Mouse (Mus musculus) forebrain, postnatal 0 days (tissue): Measurements from ENCODE around the gene Rab27a. TPM values are rescaled to one million over a fixed set of nuclear protein-coding genes. Genes with fewer than 3 reads are reported as not detected.
"Not testable (repeated sequence)": the region's sequence is repeated elsewhere in the genome, so short reads cannot be mapped to it uniquely, and the experiment has no call there.

ENCODE experiments used
- ATAC-seq: fragments of 200-750 bp; cut with Nextera tagmentation; 2 replicates; pipeline ENCODE4 v1.8.0; 2017; ENCODE audit warnings: mild to moderate bottlenecking, moderate library complexity
- DNase-seq: peaks from one replicate; pipeline ENCODE4 v3.0.0-alpha.2; 2015
- H3K27ac ChIP-seq: fragments of 300-500 bp; sonication (generic); 2 replicates; pipeline ENCODE4 v1.5.1; 2014; ENCODE audit warnings: low read depth, mild to moderate bottlenecking, antibody characterized with exemption, low read length, moderate library complexity, mixed read lengths
- H3K27me3 ChIP-seq: fragments of 300-500 bp; sonication (generic); 2 replicates; pipeline ENCODE4 v1.6.1; 2014; ENCODE audit warnings: mild to moderate bottlenecking, low read length, mixed read lengths; ENCODE audit not compliant: insufficient read depth
- H3K36me3 ChIP-seq: fragments of 300-500 bp; sonication (generic); 2 replicates; pipeline ENCODE4 v1.6.1; 2014; ENCODE audit warnings: mild to moderate bottlenecking, moderate library complexity; ENCODE audit not compliant: insufficient read depth
- H3K4me1 ChIP-seq: fragments of 300-500 bp; sonication (generic); 2 replicates; pipeline ENCODE4 v1.6.1; 2014; ENCODE audit warnings: antibody characterized with exemption; ENCODE audit not compliant: insufficient read depth
- H3K4me2 ChIP-seq: fragments of 300-500 bp; sonication (generic); 2 replicates; pipeline ENCODE4 v1.6.1; 2014; ENCODE audit warnings: low read depth, mild to moderate bottlenecking, moderate library complexity
- H3K4me3 ChIP-seq: fragments of 300-500 bp; sonication (generic); 2 replicates; pipeline ENCODE4 v1.5.1; 2014; ENCODE audit warnings: low read depth, low read length, mixed read lengths
- H3K9ac ChIP-seq: fragments of 300-500 bp; sonication (generic); 2 replicates; pipeline ENCODE4 v1.6.1; 2014; ENCODE audit warnings: mild to moderate bottlenecking
- H3K9me3 ChIP-seq: fragments of 300-500 bp; sonication (generic); 2 replicates; pipeline ENCODE4 v1.6.1; 2016; ENCODE audit warnings: low read length
- CTCF ChIP-seq: sonication (generic); IDR thresholded peaks from 2 replicates; pipeline ENCODE4 v1.5.1; 2016; ENCODE audit warnings: antibody characterized with exemption, control low read depth, low read depth
- WGBS: fragments of 180-500 bp; shearing (Covaris S2); extraction: QIAGEN DNeasy Blood & Tissue Kit; methylation state at CpG from one replicate; pipeline ENCODE4 v1.1.7; 2014; 5-methylcytosine and 5-hydroxymethylcytosine counted together
- polyA plus RNA-seq: library from polyadenylated mRNA; unstranded; fragments of >200 nt; fragmentation: Nextera tagmentation; extraction: Ambion mirVana; gene quantifications from 2 replicates; pipeline ENCODE4 v1.2.1, GENCODE M21; 2015
- total RNA-seq: library from RNA; depleted of rRNA; stranded (reverse); fragments of >200 nt; gene quantifications from 2 replicates; pipeline ENCODE4 v1.2.3, GENCODE M21; 2014

Gene Rab27a
- total and polyA plus RNA-seq, 2 experiments from 2014 or later: 2.3 to 5.6 TPM

DNA sequence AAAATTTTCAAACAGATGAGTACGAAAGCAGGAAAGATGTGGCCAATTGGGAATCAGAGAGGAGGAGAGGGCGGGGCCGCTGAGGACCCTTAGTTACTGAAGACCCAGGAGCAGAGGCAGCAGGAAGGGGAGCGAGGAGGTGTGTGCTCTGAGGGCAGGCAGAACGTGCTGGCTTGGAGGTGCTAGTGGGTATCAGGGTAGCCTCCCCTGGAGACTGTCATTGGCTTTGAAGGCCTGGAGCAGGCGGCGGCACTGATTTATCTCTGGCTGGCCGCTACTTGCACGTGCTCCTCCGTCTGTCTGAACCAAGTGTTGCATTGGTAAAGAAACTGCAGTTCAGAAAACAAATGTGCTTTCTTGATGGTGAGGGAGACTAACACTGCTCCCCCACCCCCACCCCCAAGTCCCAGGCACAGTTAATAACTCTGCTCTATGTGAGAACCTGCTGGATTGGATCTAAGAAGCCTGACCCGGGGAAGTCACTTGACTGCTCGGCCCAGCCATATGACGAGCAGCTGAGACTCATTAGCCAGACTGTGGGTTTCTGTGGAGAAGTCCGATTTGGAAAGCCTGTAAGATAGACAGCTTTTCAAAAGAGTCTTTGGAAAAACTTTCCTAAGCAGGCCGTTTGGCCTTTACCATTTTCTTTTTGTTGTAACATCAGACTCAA is 19.1 kb downstream of the Rab27a start:
- Histone ChIP-seq H3K27ac (no peak overlapping the region), H3K36me3 (no peaks in the 10 kb centered on the region), H3K4me2 (no peak overlapping the region), H3K27me3 (no peaks in the 10 kb centered on the region), H3K9ac (no peak overlapping the region), H3K9me3 (no peaks in the 10 kb centered on the region), H3K4me3 (no peak overlapping the region), H3K4me1 (no peaks in the 10 kb centered on the region)
- 33% methylated on average over 15 of the region's 15 CpGs for WGBS
- TF ChIP-seq CTCF: no peak
- peak; percentile 61 for ATAC-seq
- no peak for DNase-seq

- peak; percentile 74 for ATAC-seq
These were observed 22.4 kb downstream of the Rab27a start for GRCm38 (mm10) chr9:73067086-73067485.

DNA sequence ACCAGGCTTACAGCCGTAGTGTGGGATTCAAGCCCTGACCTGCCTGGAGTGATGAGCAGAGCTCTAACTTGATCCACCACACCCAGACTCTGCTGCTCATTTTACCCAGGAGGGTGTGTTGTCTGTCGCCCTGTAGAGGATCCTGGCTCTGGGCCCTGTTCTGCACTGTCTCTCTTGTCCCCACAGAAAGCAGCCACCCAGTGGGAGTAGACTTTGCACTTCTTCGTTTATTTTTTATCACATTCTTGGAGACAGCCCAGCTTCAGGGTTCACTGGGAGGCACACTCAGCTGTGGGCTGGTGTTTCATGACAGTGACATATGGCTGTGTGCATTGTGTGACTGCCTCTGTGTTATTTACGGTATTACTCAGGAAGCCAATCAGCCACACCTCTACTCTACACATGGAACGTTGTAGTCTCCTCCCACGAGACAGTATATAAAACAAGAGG is 23.6 kb downstream of the Rab27a start:
- Histone ChIP-seq H3K4me1 (no peaks in the 10 kb centered on the region), H3K27ac (no peak overlapping the region), H3K4me3 (no peak overlapping the region), H3K27me3 (no peaks in the 10 kb centered on the region), H3K4me2 (no peak overlapping the region), H3K36me3 (no peaks in the 10 kb centered on the region), H3K9ac (no peak overlapping the region), H3K9me3 (no peaks in the 10 kb centered on the region)
- ATAC-seq (no peak), DNase-seq (no peak)
- no peak for TF ChIP-seq CTCF
- WGBS: 71% methylated on average over 6 of the region's 6 CpGs

More at GRCm38 (mm10) chr9:73067086-73067485, 22.4 kb downstream of the Rab27a start:
- H3K9ac ChIP-seq: no peak overlapping the region
- no peak overlapping the region for H3K27ac ChIP-seq
- no peaks in the 10 kb centered on the region for H3K4me1 ChIP-seq
- no peaks in the 10 kb centered on the region for H3K36me3 ChIP-seq
- H3K9me3 ChIP-seq: no peaks in the 10 kb centered on the region
- H3K4me2 ChIP-seq: no peak overlapping the region
- DNase-seq: no peak
- no peak overlapping the region for H3K4me3 ChIP-seq
- WGBS: 43% methylated on average over 10 of the region's 10 CpGs
- TF ChIP-seq CTCF: no peak
- H3K27me3 ChIP-seq: no peaks in the 10 kb centered on the region

- no peaks in the 10 kb centered on the region for H3K27me3 ChIP-seq
- no peak for DNase-seq
- WGBS: 91% methylated on average over 6 of the region's 6 CpGs
- no peak overlapping the region for H3K9ac ChIP-seq
- H3K4me2 ChIP-seq: no peak overlapping the region
- no peak overlapping the region for H3K4me3 ChIP-seq
- H3K36me3 ChIP-seq: no peaks in the 10 kb centered on the region
- no peak for ATAC-seq
- H3K9me3 ChIP-seq: no peaks in the 10 kb centered on the region
- no peak for TF ChIP-seq CTCF
- no peaks in the 10 kb centered on the region for H3K4me1 ChIP-seq
- H3K27ac ChIP-seq: no peak overlapping the region
These were observed 24.0 kb downstream of the Rab27a start for GRCm38 (mm10) chr9:73068688-73069087.

- H3K4me2 ChIP-seq: no peak overlapping the region
- H3K9me3 ChIP-seq: no peaks in the 10 kb centered on the region
- DNase-seq (no peak), ATAC-seq (no peak)
- no peak overlapping the region for H3K27ac ChIP-seq
- TF ChIP-seq CTCF: no peak
- H3K36me3 ChIP-seq: no peaks in the 10 kb centered on the region
- no peaks in the 10 kb centered on the region for H3K4me1 ChIP-seq
- no peak overlapping the region for H3K9ac ChIP-seq
- no peaks in the 10 kb centered on the region for H3K27me3 ChIP-seq
- 78% methylated on average over 10 of the region's 10 CpGs for WGBS
- H3K4me3 ChIP-seq: no peak overlapping the region
These were observed 26.5 kb downstream of the Rab27a start for GRCm38 (mm10) chr9:73070971-73071659.

DNA sequence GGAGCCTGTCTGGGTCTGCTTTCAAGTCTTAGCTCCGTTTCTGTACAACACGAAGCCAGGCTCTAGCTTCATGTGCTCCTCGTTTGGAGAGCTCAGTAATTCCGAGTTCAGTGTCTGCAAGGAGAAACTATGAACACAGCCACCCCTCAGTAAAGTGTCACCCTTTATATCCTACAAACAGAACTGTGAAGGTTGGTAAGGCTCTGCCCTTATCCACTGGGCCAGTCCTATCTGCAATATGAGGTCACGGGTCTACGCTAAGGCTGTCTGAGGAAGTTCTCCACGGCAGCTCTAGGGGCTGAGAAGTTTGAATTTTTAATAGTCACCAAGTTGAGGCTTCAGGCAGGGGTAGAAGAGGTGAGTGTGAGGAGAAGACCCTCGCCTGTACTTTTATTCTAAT is 27.8 kb downstream of the Rab27a start:
- Histone ChIP-seq H3K4me1 (no peaks in the 10 kb centered on the region), H3K9ac (no peak overlapping the region), H3K27me3 (no peaks in the 10 kb centered on the region), H3K27ac (no peak overlapping the region), H3K4me3 (no peak overlapping the region), H3K4me2 (no peak overlapping the region), H3K9me3 (no peaks in the 10 kb centered on the region), H3K36me3 (no peaks in the 10 kb centered on the region)
- no peak for TF ChIP-seq CTCF
- WGBS: 85% methylated on average over 8 of the region's 8 CpGs
- no peak for DNase-seq
- ATAC-seq: no peak

DNA sequence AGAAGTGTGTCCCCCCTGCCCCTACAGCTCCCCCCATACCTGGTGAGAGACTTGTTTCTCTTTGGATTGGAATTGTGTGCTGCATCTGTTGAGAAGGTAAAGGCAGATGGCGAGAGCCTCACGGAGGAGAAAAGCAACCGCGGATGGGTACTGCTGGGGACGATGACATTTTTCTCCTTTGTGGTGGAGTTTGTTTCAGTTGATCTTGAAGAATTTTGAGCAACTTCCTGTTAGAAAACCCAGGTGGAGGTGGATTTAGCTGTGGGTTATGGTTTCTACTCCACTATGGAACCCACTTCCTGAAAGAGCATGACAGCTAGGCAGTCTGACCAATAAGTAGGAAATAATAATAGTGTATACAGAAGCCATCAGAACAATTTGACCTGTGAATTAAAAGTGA is 28.5 kb downstream of the Rab27a start:
- no peak for ATAC-seq
- TF ChIP-seq CTCF: no peak
- Histone ChIP-seq H3K27ac (no peak overlapping the region), H3K36me3 (no peaks in the 10 kb centered on the region), H3K4me2 (no peak overlapping the region), H3K4me3 (no peak overlapping the region), H3K27me3 (no peaks in the 10 kb centered on the region), H3K9me3 (no peaks in the 10 kb centered on the region), H3K4me1 (no peaks in the 10 kb centered on the region), H3K9ac (no peak overlapping the region)
- 92% methylated on average over 5 of the region's 5 CpGs for WGBS
- no peak for DNase-seq

DNA sequence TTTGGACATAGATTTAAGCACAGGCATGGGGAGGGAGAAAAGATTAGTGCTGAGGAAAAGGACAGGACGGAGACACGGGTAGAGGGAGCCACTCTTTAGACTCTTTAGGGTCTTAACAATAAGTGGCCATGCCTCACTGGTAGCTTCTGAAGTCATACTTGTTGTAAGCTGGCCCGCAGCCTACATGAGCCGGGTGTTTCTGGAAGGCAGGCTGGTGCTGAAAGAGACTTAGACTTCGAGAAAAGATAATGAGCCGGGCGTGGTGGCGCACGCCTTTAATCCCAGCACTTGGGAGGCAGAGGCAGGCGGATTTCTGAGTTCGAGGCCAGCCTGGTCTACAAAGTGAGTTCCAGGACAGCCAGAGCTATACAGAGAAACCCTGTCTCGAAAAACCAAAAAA is 34.7 kb downstream of the Rab27a start:
- not testable (repeated sequence) for ATAC-seq, H3K4me3 ChIP-seq, H3K9me3 ChIP-seq, H3K27ac ChIP-seq, H3K4me1 ChIP-seq, H3K4me2 ChIP-seq, DNase-seq, H3K27me3 ChIP-seq, H3K9ac ChIP-seq, H3K36me3 ChIP-seq
- WGBS: 81% methylated on average over 11 of the region's 12 CpGs
